Mouse (Mus musculus) lung, postnatal 0 days (tissue): ENCODE measurements around the gene Tnni2. TPM values are rescaled to one million over a fixed set of nuclear protein-coding genes. Genes with fewer than 3 reads are reported as not detected.

ENCODE experiments used
- ATAC-seq: fragments of 200-750 bp; cut with Nextera tagmentation; 2 replicates; pipeline ENCODE4 v1.8.0; 2017; ENCODE audit warnings: moderate library complexity
- DNase-seq: peaks from one replicate; pipeline ENCODE4 v3.0.0-alpha.2; 2016; ENCODE audit warnings: low spot score
- H3K27ac ChIP-seq: fragments of 300-500 bp; sonication (generic); 2 replicates; pipeline ENCODE4 v1.5.1; 2014; ENCODE audit warnings: antibody characterized with exemption, mild to moderate bottlenecking, low read length, mixed read lengths
- H3K27me3 ChIP-seq: fragments of 300-500 bp; sonication (generic); replicated peaks from 2 replicates; pipeline ENCODE4 v1.6.1; 2014; ENCODE audit warnings: low read length, mixed read lengths; ENCODE audit not compliant: insufficient read depth
- H3K36me3 ChIP-seq: fragments of 300-500 bp; sonication (generic); 2 replicates; pipeline ENCODE4 v1.6.1; 2014; ENCODE audit warnings: low read length, mixed read lengths; ENCODE audit not compliant: insufficient read depth
- H3K4me1 ChIP-seq: fragments of 300-500 bp; sonication (generic); 2 replicates; pipeline ENCODE4 v1.6.1; 2014; ENCODE audit warnings: antibody characterized with exemption, low read depth, low read length, mixed read lengths; ENCODE audit not compliant: insufficient read depth
- H3K4me2 ChIP-seq: fragments of 300-500 bp; sonication (generic); replicated peaks from 2 replicates; pipeline ENCODE4 v1.6.1; 2014; ENCODE audit warnings: low read depth, mild to moderate bottlenecking, low read length, moderate library complexity, mixed read lengths
- H3K4me3 ChIP-seq: fragments of 300-500 bp; sonication (generic); 2 replicates; pipeline ENCODE4 v1.5.1; 2014; ENCODE audit warnings: low read depth, low read length
- H3K9ac ChIP-seq: fragments of 300-500 bp; sonication (generic); replicated peaks from 2 replicates; pipeline ENCODE4 v1.6.1; 2014; ENCODE audit warnings: low read depth, mild to moderate bottlenecking
- H3K9me3 ChIP-seq: fragments of 300-500 bp; sonication (generic); 2 replicates; pipeline ENCODE4 v1.6.1; 2016; ENCODE audit warnings: low read length, mixed read lengths
- CTCF ChIP-seq: IDR thresholded peaks from 2 replicates; pipeline ENCODE4 v1.5.1; 2016; ENCODE audit warnings: antibody characterized with exemption, mild to moderate bottlenecking
- EP300 ChIP-seq: IDR thresholded peaks from 2 replicates; pipeline ENCODE4 v1.6.1; 2016; ENCODE audit warnings: antibody characterized with exemption, mild to moderate bottlenecking, control low read depth
- WGBS: fragments of 180-500 bp; shearing (Covaris S2); extraction: QIAGEN DNeasy Blood & Tissue Kit; methylation state at CpG from one replicate; pipeline ENCODE4 v1.1.7; 2014; 5-methylcytosine and 5-hydroxymethylcytosine counted together
- polyA plus RNA-seq: library from polyadenylated mRNA; unstranded; fragments of >200 nt; fragmentation: Nextera tagmentation; extraction: Ambion mirVana; gene quantifications from 2 replicates; pipeline ENCODE4 v1.2.1, GENCODE M21; 2015

Tnni2 gene
- polyA plus RNA-seq, 1 experiment from 2014 or later, result 1.9 TPM

- TF ChIP-seq CTCF (no peak), EP300 (no peak)
- WGBS, result 59% methylated on average over 3 of the region's 3 CpGs
Measured at GRCm38 (mm10) chr7:142409603-142410002, 32.0 kb upstream of the Tnni2 start.

GRCm38 (mm10) chr7:142413285-142413684 is 28.3 kb upstream of the Tnni2 start:
- no peaks in the 10 kb centered on the region for H3K9me3 ChIP-seq
- no peaks in the 10 kb centered on the region for H3K27me3 ChIP-seq
- H3K4me3 ChIP-seq, result no peak overlapping the region
- no peaks in the 10 kb centered on the region for H3K36me3 ChIP-seq
- ATAC-seq (no peak), DNase-seq (no peak)
- no peak overlapping the region for H3K9ac ChIP-seq
- no peak for TF ChIP-seq CTCF
- no peak for TF ChIP-seq EP300
- WGBS, result 64% methylated on average over 6 of the region's 6 CpGs
- no peak overlapping the region for H3K27ac ChIP-seq
- no peaks in the 10 kb centered on the region for H3K4me1 ChIP-seq
- H3K4me2 ChIP-seq, result no peak overlapping the region

More at GRCm38 (mm10) chr7:142409603-142410002, 32.0 kb upstream of the Tnni2 start:
- Histone ChIP-seq H3K36me3 (no peaks in the 10 kb centered on the region), H3K4me1 (no peaks in the 10 kb centered on the region), H3K27me3 (no peaks in the 10 kb centered on the region), H3K9ac (no peak overlapping the region), H3K4me2 (no peak overlapping the region), H3K9me3 (no peaks in the 10 kb centered on the region), H3K27ac (no peak overlapping the region), H3K4me3 (no peak overlapping the region)
- ATAC-seq (no peak), DNase-seq (no peak)

GRCm38 (mm10) chr7:142415314-142415713 is 26.3 kb upstream of the Tnni2 start:
- no peak for DNase-seq
- TF ChIP-seq CTCF (no peak), EP300 (peak; percentile 79)
- 25% methylated on average over 4 of the region's 4 CpGs for WGBS

DNA sequence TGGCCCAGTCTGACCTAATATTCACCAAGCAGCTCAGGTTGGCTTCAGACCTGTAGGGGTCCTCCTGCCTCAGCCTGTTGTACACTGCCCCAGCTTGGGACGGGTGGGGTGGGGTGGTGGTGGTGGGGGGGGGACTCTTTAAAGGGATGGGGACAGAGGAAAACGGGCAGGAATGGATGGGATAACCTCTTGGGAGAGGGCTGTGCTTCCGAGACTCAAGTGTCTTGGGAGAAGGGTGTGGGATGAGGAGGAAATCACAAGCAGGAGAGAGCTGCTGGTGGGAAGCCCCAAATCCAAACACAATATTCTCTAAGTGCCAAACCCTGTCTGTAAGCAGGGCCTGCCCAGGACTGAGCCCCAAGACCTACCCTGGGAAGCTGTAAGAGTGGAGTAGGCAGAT is 25.4 kb upstream of the Tnni2 start:
- 57% methylated on average over 3 of the region's 3 CpGs for WGBS
- Histone ChIP-seq H3K4me2 (no peak overlapping the region), H3K27me3 (no peaks in the 10 kb centered on the region), H3K27ac (no peak overlapping the region), H3K9me3 (no peaks in the 10 kb centered on the region), H3K4me3 (no peak overlapping the region), H3K4me1 (no peaks in the 10 kb centered on the region), H3K36me3 (no peaks in the 10 kb centered on the region), H3K9ac (no peak overlapping the region)
- ATAC-seq (no peak), DNase-seq (no peak)
- TF ChIP-seq CTCF (no peak), EP300 (no peak)

More at GRCm38 (mm10) chr7:142415314-142415713, 26.3 kb upstream of the Tnni2 start:
- H3K27me3 ChIP-seq, result no peaks in the 10 kb centered on the region
- H3K9me3 ChIP-seq, result no peaks in the 10 kb centered on the region
- H3K27ac ChIP-seq, result no peak overlapping the region
- H3K4me2 ChIP-seq, result no peak overlapping the region
- H3K36me3 ChIP-seq, result no peaks in the 10 kb centered on the region
- H3K4me3 ChIP-seq, result no peak overlapping the region
- peak; percentile 14; the same call in 1 of the 2 replicates for ATAC-seq
- H3K4me1 ChIP-seq, result no peaks in the 10 kb centered on the region
- no peak overlapping the region for H3K9ac ChIP-seq

DNA sequence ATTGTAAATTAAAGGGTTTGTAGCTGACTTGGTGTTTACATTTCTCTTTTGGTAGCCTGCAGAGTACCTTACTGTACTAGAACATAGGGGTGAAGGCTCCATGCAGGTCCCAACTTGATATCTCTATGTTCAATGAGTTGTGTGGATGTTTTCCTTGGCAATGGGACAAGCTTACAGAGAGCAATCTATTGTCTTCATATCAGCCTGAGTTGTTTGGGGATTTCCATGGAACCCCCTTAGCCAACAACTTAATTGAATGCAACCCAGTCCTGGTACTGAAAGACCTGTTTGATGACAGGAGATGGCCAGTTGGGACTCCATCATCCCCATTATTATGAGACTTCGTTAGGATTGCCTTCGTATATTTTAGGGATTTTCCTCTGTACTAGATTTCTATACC is 23.6 kb upstream of the Tnni2 start:
- H3K27me3 ChIP-seq, result no peaks in the 10 kb centered on the region
- no peak overlapping the region for H3K4me3 ChIP-seq
- WGBS, result 95% methylated on average over 2 of the region's 2 CpGs
- H3K27ac ChIP-seq, result no peak overlapping the region
- H3K36me3 ChIP-seq, result no peaks in the 10 kb centered on the region
- DNase-seq, result no peak
- ATAC-seq, result no peak
- no peak overlapping the region for H3K4me2 ChIP-seq
- no peaks in the 10 kb centered on the region for H3K4me1 ChIP-seq
- H3K9ac ChIP-seq, result no peak overlapping the region
- TF ChIP-seq CTCF (no peak), EP300 (no peak)
- no peaks in the 10 kb centered on the region for H3K9me3 ChIP-seq

GRCm38 (mm10) chr7:142418679-142419078 is 22.9 kb upstream of the Tnni2 start:
- no peak for DNase-seq
- H3K27ac ChIP-seq, result no peak overlapping the region
- no peak overlapping the region for H3K4me2 ChIP-seq
- no peak overlapping the region for H3K9ac ChIP-seq
- WGBS, result 88% methylated on average over 8 of the region's 8 CpGs
- no peaks in the 10 kb centered on the region for H3K27me3 ChIP-seq
- H3K4me1 ChIP-seq, result no peaks in the 10 kb centered on the region
- H3K4me3 ChIP-seq, result no peak overlapping the region
- no peak for ATAC-seq
- no peaks in the 10 kb centered on the region for H3K36me3 ChIP-seq
- H3K9me3 ChIP-seq, result no peaks in the 10 kb centered on the region
- TF ChIP-seq CTCF, result no peak
- TF ChIP-seq EP300, result no peak

- DNase-seq (peak; percentile 63), ATAC-seq (peak; percentile 26; the same call in 1 of the 2 replicates)
- Histone ChIP-seq H3K9me3 (no peaks in the 10 kb centered on the region), H3K9ac (no peak overlapping the region), H3K4me1 (no peaks in the 10 kb centered on the region), H3K27ac (no peak overlapping the region), H3K36me3 (no peaks in the 10 kb centered on the region), H3K4me2 (no peak overlapping the region), H3K27me3 (no peaks in the 10 kb centered on the region), H3K4me3 (no peak overlapping the region)
- 55% methylated on average over 5 of the region's 5 CpGs for WGBS
- no peak for TF ChIP-seq EP300
- TF ChIP-seq CTCF, result no peak
Measured at GRCm38 (mm10) chr7:142419887-142420286, 21.7 kb upstream of the Tnni2 start.
